26 mouse cellular contexts compared by ENCODE assay signal in genomic region chr3:92195512-92196200, GRCm38 (mm10). TPM values are rescaled to one million over a fixed set of nuclear protein-coding genes. Genes with fewer than 3 reads are reported as not detected.
DNase-seq lines count a peak whose midpoint lies in the region; ATAC-seq lines count a peak whose summit lies in the region.
"Had no signal": no experiment of that assay in that cellular context is flagged by ENCODE, and none has a peak within 500 bp of the region (broad histone marks: within the 10 kb centered on the region; RNA-seq: fewer than 3 reads in every experiment).

No protein-coding gene starts in this region.

- no peak overlapping the region for H3K4me2 ChIP-seq in kidney, embryonic 15.5 days
- no peak overlapping the region for H3K4me2 ChIP-seq in neural tube, embryonic 12.5 days (replicated peaks)
- no peak overlapping the region for H3K4me2 ChIP-seq in neural tube, embryonic 15.5 days
- H3K4me2 ChIP-seq: forebrain, embryonic 15.5 days; intestine, embryonic 15.5 days; liver, embryonic 11.5 days; lung, embryonic 14.5 days had no signal

- H3K9me3 ChIP-seq in kidney, embryonic 15.5 days (replicated peaks), result no peaks in the 10 kb centered on the region
- H3K9me3 ChIP-seq in neural tube, embryonic 12.5 days, result no peaks in the 10 kb centered on the region
- H3K9me3 ChIP-seq in neural tube, embryonic 15.5 days (replicated peaks), result no peaks in the 10 kb centered on the region
- H3K9me3 ChIP-seq: forebrain, embryonic 15.5 days; intestine, embryonic 15.5 days had no signal

- H3K27me3 ChIP-seq in kidney, embryonic 15.5 days, result no peaks in the 10 kb centered on the region
- H3K27me3 ChIP-seq in neural tube, embryonic 12.5 days (replicated peaks), result no peaks in the 10 kb centered on the region
- no peaks in the 10 kb centered on the region for H3K27me3 ChIP-seq in neural tube, embryonic 15.5 days (replicated peaks)
- H3K27me3 ChIP-seq: CH12.LX; forebrain, embryonic 15.5 days; intestine, embryonic 15.5 days had no signal

- DNase-seq in heart, adult 11 months, result peak; percentile 78
- no peak for DNase-seq in heart, postnatal 25 days (ENCODE audit: low spot score)
- DNase-seq in kidney, adult 9 months, result no peak
- DNase-seq in cerebellum, adult 11-12 months, result no peak
- DNase-seq in adrenal gland, postnatal 36 days, result no peak
- DNase-seq: cerebellum, postnatal 14 days; embryo, embryonic 11 days; heart, postnatal 10 days; kidney, postnatal 10 days; layer of hippocampus, adult 9-11 months; lung, embryonic 14.5 days; retina, postnatal 1 day; right cerebral cortex, postnatal 4 days had no signal

- intact Hi-C loops in heart, postnatal 25 days (cut with DNase I), result no loop called here

- WGBS in kidney, embryonic 15.5 days, result 90% methylated on average over 6 of the region's 6 CpGs
- WGBS in neural tube, embryonic 12.5 days, result 90% methylated on average over 6 of the region's 6 CpGs
- 97% methylated on average over 6 of the region's 6 CpGs for WGBS in neural tube, embryonic 15.5 days

- no peak overlapping the region for H3K27ac ChIP-seq in kidney, embryonic 15.5 days
- H3K27ac ChIP-seq in neural tube, embryonic 12.5 days, result no peak overlapping the region
- H3K27ac ChIP-seq in neural tube, embryonic 15.5 days (replicated peaks), result no peak overlapping the region
- H3K27ac ChIP-seq: forebrain, embryonic 15.5 days; intestine, embryonic 15.5 days had no signal

- H3K36me3 ChIP-seq in kidney, embryonic 15.5 days, result no peaks in the 10 kb centered on the region
- H3K36me3 ChIP-seq in neural tube, embryonic 12.5 days, result no peaks in the 10 kb centered on the region
- H3K36me3 ChIP-seq in neural tube, embryonic 15.5 days, result no peaks in the 10 kb centered on the region
- H3K36me3 ChIP-seq: forebrain, embryonic 15.5 days; intestine, embryonic 15.5 days had no signal

- H3K9ac ChIP-seq in kidney, embryonic 15.5 days, result no peak overlapping the region
- H3K9ac ChIP-seq in neural tube, embryonic 12.5 days, result no peak overlapping the region
- no peak overlapping the region for H3K9ac ChIP-seq in neural tube, embryonic 15.5 days (replicated peaks)
- H3K9ac ChIP-seq: forebrain, embryonic 15.5 days; intestine, embryonic 15.5 days; lung, embryonic 14.5 days had no signal

- peak; percentile 36; the same call in 1 of the 2 replicates for ATAC-seq in kidney, embryonic 15.5 days (replicated peaks; ENCODE audit: low FRiP score)
- peak; percentile 25; the same call in 1 of the 2 replicates for ATAC-seq in neural tube, embryonic 12.5 days (ENCODE audit: low FRiP score, low read depth)
- no peak; the same call in 1 of the 2 replicates for ATAC-seq in neural tube, embryonic 15.5 days (ENCODE audit: low FRiP score)
- ATAC-seq: forebrain, embryonic 15.5 days; intestine, embryonic 15.5 days had no signal

- no peak overlapping the region for H3K4me3 ChIP-seq in kidney, embryonic 15.5 days (replicated peaks)
- H3K4me3 ChIP-seq in neural tube, embryonic 12.5 days, result no peak overlapping the region
- no peak overlapping the region for H3K4me3 ChIP-seq in neural tube, embryonic 15.5 days (replicated peaks)
- H3K4me3 ChIP-seq: erythroblast, embryonic 14.5 days; forebrain, embryonic 15.5 days; intestine, embryonic 15.5 days; myocyte had no signal

- H3K4me1 ChIP-seq in kidney, embryonic 15.5 days, result no peaks in the 10 kb centered on the region
- no peaks in the 10 kb centered on the region for H3K4me1 ChIP-seq in neural tube, embryonic 12.5 days
- H3K4me1 ChIP-seq in neural tube, embryonic 15.5 days, result no peaks in the 10 kb centered on the region
- H3K4me1 ChIP-seq: forebrain, embryonic 15.5 days; intestine, embryonic 15.5 days had no signal

RNA-seq across cellular contexts. Expression of gene Sprr2a1, which starts 19.9 kb away (rescaled TPM):
- total RNA-seq in heart, postnatal 25 days (2021), result not detected
- not detected in 2 replicates for polyA plus RNA-seq in kidney, embryonic 15.5 days (2015; fragmentation: Nextera tagmentation; extraction: Ambion mirVana)
- not detected in 2 replicates for polyA plus RNA-seq in neural tube, embryonic 12.5 days (2016; fragmentation: Nextera tagmentation; extraction: Ambion mirVana)
- polyA plus RNA-seq in neural tube, embryonic 15.5 days (2015; fragmentation: Nextera tagmentation; extraction: Ambion mirVana), result 0.80 TPM in 1 of 2 replicates, not detected in the other
- total RNA-seq in adrenal gland, postnatal 36 days (2021), result not detected
- total RNA-seq: adrenal gland, adult 18-20 months; CH12.LX; gastrocnemius, adult 18-20 months; granulocyte monocyte progenitor cell, adult 5-6 weeks; heart, postnatal 10 days; megakaryocyte, adult 5-6 weeks had no signal
- polyA plus RNA-seq: erythroblast, embryonic 14.5 days; forebrain, embryonic 15.5 days; liver, embryonic 11.5 days; lung, embryonic 14.5 days; myocyte had no signal

RNA-seq across cellular contexts. Expression of gene Sprr2a2, which starts 20.1 kb away (rescaled TPM):
- 1 to 10 TPM; 1.1 to 1.5 TPM for total RNA-seq in heart, postnatal 25 days (2021)
- 2.6 and 6.3 TPM in 2 replicates for polyA plus RNA-seq in kidney, embryonic 15.5 days (2015; fragmentation: Nextera tagmentation; extraction: Ambion mirVana)
- 1.4 TPM in 1 of 2 replicates, not detected in the other for polyA plus RNA-seq in neural tube, embryonic 12.5 days (2016; fragmentation: Nextera tagmentation; extraction: Ambion mirVana)
- 66.4 TPM in 1 of 2 replicates, not detected in the other for polyA plus RNA-seq in neural tube, embryonic 15.5 days (2015; fragmentation: Nextera tagmentation; extraction: Ambion mirVana)
- not detected for total RNA-seq in adrenal gland, postnatal 36 days (2021)
- total RNA-seq: adrenal gland, adult 18-20 months; CH12.LX; gastrocnemius, adult 18-20 months; granulocyte monocyte progenitor cell, adult 5-6 weeks; megakaryocyte, adult 5-6 weeks had no signal
- polyA plus RNA-seq: forebrain, embryonic 15.5 days had no signal

RNA-seq across cellular contexts. Expression of gene Lelp1, which starts 53.1 kb away (rescaled TPM):
- not detected for total RNA-seq in heart, postnatal 25 days (2021)
- not detected in 2 replicates for polyA plus RNA-seq in kidney, embryonic 15.5 days (2015; fragmentation: Nextera tagmentation; extraction: Ambion mirVana)
- polyA plus RNA-seq in neural tube, embryonic 12.5 days (2016; fragmentation: Nextera tagmentation; extraction: Ambion mirVana), result not detected in 2 replicates
- not detected in 2 replicates for polyA plus RNA-seq in neural tube, embryonic 15.5 days (2015; fragmentation: Nextera tagmentation; extraction: Ambion mirVana)
- not detected for total RNA-seq in adrenal gland, postnatal 36 days (2021)
- total RNA-seq: adrenal gland, adult 18-20 months; CH12.LX; gastrocnemius, adult 18-20 months; granulocyte monocyte progenitor cell, adult 5-6 weeks; heart, postnatal 10 days; megakaryocyte, adult 5-6 weeks had no signal
- polyA plus RNA-seq: erythroblast, embryonic 14.5 days; forebrain, embryonic 15.5 days; intestine, embryonic 15.5 days; liver, embryonic 11.5 days; lung, embryonic 14.5 days; myocyte had no signal
